Mouse (Mus musculus): ENCODE results near the gene Ubxn10.

Gene Ubxn10

DNA sequence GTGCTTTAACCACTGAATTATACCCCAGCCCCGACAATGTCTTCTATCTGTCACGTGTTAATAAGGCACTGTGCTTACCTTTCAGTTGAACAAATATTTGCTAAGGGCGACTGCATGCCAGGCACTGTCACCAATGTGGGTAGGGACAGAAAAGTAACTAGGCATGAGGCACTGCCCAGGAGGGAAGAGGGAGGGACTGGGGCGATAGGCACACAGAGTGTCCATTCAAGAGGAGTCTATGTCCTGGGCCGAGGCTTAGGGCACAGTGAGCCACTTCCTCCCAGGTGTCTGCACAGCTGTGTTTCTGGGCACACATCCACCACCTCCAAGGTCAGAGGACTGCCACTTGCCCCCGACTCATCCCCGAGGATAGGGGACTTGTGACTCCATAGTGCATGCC is at the start of gene Ubxn10:
Ubxn10 (minus strand) TSS at position 137 of the 400 bp plus-strand sequence.
- no peak for DNase-seq (ENCODE audit: extremely low spot score)

DNA sequence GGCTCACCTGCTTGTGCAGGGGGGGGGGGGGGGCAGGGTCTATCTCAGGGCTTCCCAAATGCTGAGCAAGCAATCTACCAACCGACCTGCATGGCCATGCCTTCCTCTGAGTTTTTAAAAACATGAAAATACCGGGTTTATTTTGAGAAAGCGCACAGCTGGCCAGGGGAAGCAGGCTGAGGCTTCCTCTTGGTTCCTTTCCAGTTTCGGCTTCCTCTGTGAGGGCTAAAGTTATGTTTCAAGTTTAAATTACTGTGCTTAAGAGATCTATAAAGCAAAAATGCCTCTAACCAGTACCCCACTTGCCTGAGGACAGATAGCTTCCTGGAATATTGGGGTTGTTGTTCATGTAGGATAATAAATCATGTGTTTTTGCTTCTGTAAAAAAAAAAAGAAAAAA is 49.2 kb upstream of the Ubxn10 start:
- no peak for DNase-seq (ENCODE audit: extremely low spot score)

- DNase-seq (ENCODE audit: extremely low spot score): no peak
Measured at GRCm38 (mm10) chr4:138785721-138786120, 48.8 kb upstream of the Ubxn10 start.

DNA sequence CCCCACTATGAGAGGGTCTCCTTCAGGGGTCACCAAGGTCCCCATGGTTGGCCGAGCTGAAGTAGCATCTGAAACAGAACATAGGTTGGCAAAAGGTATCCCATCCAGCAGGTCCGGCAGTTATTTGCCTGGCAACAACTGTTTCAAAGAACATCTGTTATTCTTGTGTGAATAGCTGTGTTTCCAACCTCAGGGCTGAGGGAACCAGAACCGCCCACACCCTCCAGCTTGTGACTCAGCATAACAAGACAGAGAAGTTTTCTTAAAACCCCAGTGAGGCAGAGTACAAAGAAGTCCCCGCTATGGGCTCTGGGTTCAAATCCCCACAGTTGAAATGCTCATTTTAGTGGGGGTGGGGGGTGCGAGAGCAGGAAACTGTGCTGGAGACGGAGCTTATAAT is 45.1 kb upstream of the Ubxn10 start:
- no peak for DNase-seq (ENCODE audit: extremely low spot score)

DNA sequence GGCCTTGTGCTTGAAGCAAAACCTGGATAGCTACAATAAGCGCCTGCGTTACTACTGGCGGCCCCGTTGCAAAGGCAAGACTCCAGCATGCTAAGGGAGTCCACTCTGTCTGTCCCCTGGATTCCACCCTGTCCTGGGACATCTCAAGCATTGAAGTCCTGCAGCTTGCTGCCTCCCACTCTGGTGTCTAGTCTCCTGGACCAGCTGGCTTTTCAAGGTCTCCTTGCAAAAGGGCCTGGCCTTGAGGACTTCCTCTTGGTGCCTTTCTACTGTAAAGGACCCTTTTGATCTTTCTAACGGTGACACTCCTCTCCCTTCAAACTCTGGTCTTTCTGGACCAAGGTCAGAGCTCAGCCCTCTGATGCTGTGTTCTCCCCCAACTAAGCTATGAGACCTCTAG is 43.3 kb upstream of the Ubxn10 start:
- DNase-seq (ENCODE audit: extremely low spot score): no peak

GRCm38 (mm10) chr4:138777417-138778407 is 40.7 kb upstream of the Ubxn10 start:
- DNase-seq (ENCODE audit: extremely low spot score): no peak

DNA sequence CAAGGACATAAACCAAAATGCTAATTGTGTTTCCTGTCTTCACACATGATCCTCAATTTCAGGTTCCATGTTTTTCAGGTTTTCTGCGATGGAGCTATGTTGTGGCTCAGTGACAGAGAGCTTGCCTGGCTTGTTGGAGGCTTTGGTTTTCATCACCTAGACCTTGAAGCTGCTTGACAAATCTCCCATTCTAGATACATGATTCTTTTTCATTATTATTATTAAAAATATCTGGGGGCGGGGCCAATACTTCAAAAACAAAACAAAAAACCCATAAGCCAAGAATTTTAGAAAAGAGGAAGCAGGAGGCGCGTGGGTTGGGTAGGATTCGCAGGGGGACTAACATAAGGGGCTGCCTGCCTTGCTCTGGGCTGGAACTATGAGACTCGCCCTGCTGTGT is 38.5 kb upstream of the Ubxn10 start, which contains the start of gene Pla2g2d:
Pla2g2d (plus strand) TSS at position 301 of the 400 bp plus-strand sequence.
- no peak for DNase-seq (ENCODE audit: extremely low spot score)

GRCm38 (mm10) chr4:138772386-138772785 is 35.4 kb upstream of the Ubxn10 start:
- no peak for DNase-seq (ENCODE audit: extremely low spot score)

GRCm38 (mm10) chr4:138771970-138772369 is 35.0 kb upstream of the Ubxn10 start:
- DNase-seq (ENCODE audit: extremely low spot score): no peak

DNA sequence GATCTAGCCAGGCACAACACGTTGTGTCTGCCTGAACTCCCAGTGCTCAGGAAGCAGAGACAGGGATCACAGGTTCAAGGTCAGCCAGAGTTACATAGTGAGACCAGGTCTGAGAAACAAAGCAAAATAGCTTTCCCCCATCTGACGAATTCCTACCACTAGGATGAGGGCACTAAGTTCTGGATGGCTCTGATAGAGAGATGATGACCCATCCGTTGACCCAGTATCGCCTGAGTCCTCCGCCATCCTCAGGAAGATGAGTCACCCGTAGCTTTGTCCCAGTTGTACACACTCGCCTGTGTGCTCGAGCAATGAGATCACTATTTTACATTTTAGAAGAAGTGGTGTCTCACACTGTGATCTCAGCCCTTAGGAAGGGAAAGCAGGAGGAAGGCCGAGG is 25.3 kb upstream of the Ubxn10 start:
- no peak for DNase-seq (ENCODE audit: extremely low spot score)

DNA sequence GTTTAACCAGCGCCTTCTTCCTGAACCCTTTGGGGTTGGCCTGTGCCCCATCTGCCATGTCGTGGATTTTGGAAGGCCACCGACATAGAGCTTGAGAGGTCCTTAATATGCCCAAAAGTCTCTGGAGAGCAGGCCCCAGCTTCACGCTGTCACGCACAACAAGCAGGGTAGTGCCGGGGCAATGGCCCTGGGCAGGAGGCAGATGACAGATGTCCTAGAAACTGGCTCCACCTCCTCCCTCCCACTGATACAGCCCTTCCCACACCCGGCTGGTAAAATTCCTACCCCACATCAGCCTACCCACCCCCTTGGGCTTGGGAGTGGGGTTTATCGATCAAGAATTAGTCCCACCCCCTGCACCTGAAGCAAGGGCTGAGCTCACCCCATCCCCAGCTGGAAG is 20.4 kb upstream of the Ubxn10 start, which contains the start of gene Pla2g2f:
Pla2g2f (minus strand) TSS at position 211 of the 400 bp plus-strand sequence.
- DNase-seq (ENCODE audit: extremely low spot score): no peak

GRCm38 (mm10) chr4:138755983-138756382 is 19.0 kb upstream of the Ubxn10 start:
- DNase-seq (ENCODE audit: extremely low spot score): no peak

GRCm38 (mm10) chr4:138755439-138755838 is 18.5 kb upstream of the Ubxn10 start:
- DNase-seq (ENCODE audit: extremely low spot score): no peak

DNA sequence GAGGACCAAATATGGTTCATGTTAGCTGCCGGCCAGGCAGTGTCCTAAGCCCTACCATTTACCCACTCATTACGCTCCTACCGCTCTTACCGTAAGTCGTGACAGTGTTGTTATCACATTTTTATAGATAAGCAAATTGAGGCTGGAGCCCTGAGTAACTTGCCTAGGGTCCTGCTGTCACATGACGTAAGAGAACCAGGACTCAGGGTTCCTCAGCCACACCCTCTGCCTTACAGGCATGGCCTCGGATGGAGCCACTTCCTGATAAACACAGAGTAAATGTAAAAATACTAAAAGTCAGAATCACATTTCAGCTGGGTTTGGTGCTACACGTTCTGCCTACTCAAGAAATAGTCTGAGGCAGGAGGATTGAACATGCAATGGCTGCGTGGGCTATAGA is 17.5 kb upstream of the Ubxn10 start:
- DNase-seq (ENCODE audit: extremely low spot score): no peak

DNA sequence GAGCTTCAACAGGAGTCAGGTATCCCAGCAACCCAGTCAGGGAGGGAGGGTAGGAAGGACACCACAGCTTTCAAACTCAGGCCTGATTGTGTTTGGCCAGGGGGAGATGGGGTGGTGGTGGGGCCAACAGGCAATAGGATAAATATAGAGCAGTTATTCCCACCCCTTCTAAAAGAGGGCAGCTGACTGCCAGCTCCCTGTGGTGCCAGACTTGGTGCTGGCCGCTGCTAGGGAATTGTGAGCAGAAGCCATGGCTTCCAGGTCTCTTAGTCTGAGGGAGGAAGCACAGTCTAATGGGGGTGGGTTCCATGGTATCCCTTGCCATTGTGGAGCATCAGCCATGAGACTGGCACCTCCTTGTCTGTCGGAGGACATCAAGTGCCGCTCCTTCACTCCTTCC is 16.6 kb upstream of the Ubxn10 start:
- DNase-seq (ENCODE audit: extremely low spot score): no peak

DNA sequence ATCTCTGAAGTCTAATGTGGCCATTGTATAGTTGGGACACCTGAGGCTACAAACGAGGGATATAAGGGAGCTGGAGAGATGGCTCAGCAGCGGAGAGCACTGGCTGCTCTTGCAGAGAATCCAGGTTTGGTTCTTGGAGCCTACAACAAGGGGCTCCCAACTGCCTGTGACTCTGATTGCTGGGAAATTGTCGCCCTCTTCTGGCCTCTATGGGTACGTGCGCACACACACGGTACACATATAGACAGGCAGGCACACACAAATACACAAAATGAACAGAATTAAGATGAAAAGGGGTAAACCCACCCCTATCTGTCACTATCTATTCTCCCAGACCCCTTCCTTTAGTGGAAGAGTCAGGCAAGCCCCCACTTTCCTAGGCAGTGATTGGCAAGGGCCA is 15.6 kb upstream of the Ubxn10 start:
- DNase-seq (ENCODE audit: extremely low spot score): no peak

DNA sequence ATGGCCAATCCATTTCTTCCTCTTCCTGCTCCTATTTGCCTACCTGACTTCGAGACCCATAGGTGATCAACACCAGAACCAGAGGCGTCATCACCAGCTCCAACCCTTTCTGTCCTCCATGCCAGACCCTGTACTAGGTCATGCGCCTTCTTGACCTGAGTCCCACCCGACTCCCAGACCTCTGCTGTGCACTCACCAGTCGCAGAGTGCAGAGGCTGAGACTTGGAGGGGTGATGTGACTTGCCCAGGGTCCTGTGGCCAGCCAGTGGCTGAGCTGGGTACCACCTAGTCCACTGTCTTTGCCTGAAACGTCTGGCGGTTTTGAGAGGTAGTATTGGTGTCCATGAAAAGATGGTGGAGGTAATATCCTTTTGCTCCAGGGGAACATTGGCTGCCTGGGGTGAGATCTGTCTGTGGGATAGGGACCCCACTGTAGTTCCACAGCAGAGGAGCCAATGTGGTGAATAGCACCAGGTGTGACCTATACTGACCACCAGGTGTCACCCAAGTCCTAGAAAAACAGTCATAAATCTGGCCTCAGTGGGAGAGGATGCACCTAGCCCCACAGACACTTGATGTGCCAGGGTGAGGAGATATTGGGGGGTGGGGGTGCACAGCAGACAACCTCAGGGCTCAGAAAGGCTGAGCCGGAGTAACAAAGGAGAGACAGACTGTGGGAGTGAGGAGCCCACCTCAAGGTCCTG is 11.6 kb upstream of the Ubxn10 start:
- DNase-seq (ENCODE audit: extremely low spot score): peak; percentile 38

DNA sequence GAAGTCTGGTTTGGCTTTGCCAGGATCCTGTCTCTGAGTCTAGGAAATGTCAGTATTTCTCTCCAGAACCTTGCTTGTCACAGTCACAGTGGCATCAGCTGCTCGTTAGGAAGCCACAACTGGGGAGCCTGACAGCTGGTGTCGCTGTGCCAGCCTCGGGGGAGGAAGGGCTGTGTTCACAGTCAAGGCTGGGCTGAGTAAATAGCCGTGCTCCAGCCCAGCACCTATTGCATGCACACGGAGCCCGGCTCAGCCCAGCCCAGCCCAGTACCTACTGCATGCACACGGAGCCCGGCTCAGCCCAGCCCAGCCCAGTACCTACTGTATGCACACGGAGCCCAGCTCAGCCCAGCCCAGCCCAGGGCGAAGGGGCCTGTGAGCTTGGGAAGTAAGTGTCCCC is 10.9 kb upstream of the Ubxn10 start:
- DNase-seq (ENCODE audit: extremely low spot score): no peak

- no peak for DNase-seq (ENCODE audit: extremely low spot score)
Measured at GRCm38 (mm10) chr4:138746866-138747265, 9.9 kb upstream of the Ubxn10 start.

GRCm38 (mm10) chr4:138745884-138746283 is 8.9 kb upstream of the Ubxn10 start:
- peak; percentile 42 for DNase-seq (ENCODE audit: extremely low spot score)

GRCm38 (mm10) chr4:138739136-138739851 is 2.3 kb upstream of the Ubxn10 start:
- peak; percentile 21 for DNase-seq (ENCODE audit: extremely low spot score)

GRCm38 (mm10) chr4:138734863-138735262 is 2.1 kb downstream of the Ubxn10 start:
- no peak for DNase-seq (ENCODE audit: extremely low spot score)

All from embryo, embryonic 9.5 days (tissue).